Mouse (Mus musculus): ENCODE measurements around the gene Gh. TPM values are rescaled to one million over a fixed set of nuclear protein-coding genes. Genes with fewer than 3 reads are reported as not detected.
A peak's percentile ranks its signal among the peaks of the same experiment; 100 is the strongest.

Gh gene
- polyA plus RNA-seq, 1 experiment from 2014 or later, result not detected

DNA sequence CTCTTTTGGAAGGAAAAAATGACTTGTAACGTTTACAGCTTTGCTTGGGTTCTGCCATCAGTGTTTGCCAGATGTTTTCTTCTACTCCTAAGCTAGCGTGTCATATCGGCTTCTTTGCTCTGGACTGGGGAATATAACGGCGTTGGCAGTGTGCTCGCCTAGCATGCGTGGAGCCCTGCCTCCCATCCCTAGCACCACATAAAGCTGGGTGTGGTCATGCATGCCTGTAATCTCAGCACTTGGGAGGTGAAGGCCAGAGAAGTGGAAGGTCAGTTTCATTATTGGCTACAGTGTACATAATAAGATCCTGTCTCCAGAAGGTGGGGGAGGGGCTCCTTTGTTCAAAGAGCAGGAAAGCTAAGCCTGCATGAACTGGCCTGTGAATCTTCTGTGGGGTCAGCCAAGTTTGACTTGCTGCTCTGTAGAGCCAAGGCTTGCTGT lies 26.7 kb downstream of the Gh start:
- ATAC-seq (ENCODE audit: insufficient read depth, low FRiP score, low read depth), result no peak
- no peak overlapping the region for H3K4me3 ChIP-seq (replicated peaks)
- 0 out of 2 replicates have a peak, but pooled peaks cover 4% of the 10 kb centered on the region for H3K36me3 ChIP-seq
- H3K4me1 ChIP-seq, result peaks cover 37% of the 10 kb centered on the region
- H3K27me3 ChIP-seq (replicated peaks), result no peaks in the 10 kb centered on the region
- peak overlapping the region; percentile 94 for H3K27ac ChIP-seq
- no peak overlapping the region for H3K9ac ChIP-seq
- H3K9me3 ChIP-seq, result no peaks in the 10 kb centered on the region
- WGBS, result 41% methylated on average over 7 of the region's 7 CpGs
- H3K4me2 ChIP-seq, result 0 out of 2 replicates have a peak overlapping the region, but pooled peaks have one; percentile 12

- Histone ChIP-seq H3K4me3 (replicated peaks) (no peak overlapping the region), H3K9ac (no peak overlapping the region), H3K9me3 (no peaks in the 10 kb centered on the region), H3K4me2 (no peak overlapping the region), H3K27ac (peak overlapping the region; percentile 94), H3K4me1 (peaks cover 40% of the 10 kb centered on the region), H3K36me3 (0 out of 2 replicates have a peak, but pooled peaks cover 4% of the 10 kb centered on the region), H3K27me3 (replicated peaks) (no peaks in the 10 kb centered on the region)
- 69% methylated on average over 1 of the region's 1 CpGs for WGBS
- no peak for ATAC-seq (ENCODE audit: insufficient read depth, low FRiP score, low read depth)
Measured at GRCm38 (mm10) chr11:106274374-106274773, 27.3 kb downstream of the Gh start.

DNA sequence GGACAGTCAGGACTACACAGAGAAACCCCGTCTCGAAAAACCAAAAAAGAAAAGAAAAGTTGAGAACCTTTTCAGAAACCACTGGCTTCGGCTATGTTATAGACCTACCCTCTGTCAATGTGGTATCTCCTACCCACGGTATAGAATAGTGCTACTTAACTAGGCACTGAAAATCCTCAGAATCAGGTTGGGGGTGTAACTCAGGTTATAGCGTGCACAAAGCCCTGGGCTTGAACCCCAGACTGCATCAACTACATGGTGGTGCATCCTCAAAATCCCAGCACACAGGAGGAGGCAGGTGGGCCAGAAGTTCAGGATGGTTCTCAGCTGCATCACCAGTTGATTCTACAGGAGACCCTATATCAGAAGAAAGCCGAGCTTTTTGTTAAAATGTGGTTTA lies 27.9 kb downstream of the Gh start:
- ATAC-seq (ENCODE audit: insufficient read depth, low FRiP score, low read depth), result no peak
- Histone ChIP-seq H3K27me3 (replicated peaks) (no peaks in the 10 kb centered on the region), H3K36me3 (0 out of 2 replicates have a peak, but pooled peaks cover 4% of the 10 kb centered on the region), H3K4me2 (peak overlapping the region; percentile 78), H3K9me3 (no peaks in the 10 kb centered on the region), H3K4me1 (peaks cover 46% of the 10 kb centered on the region), H3K4me3 (replicated peaks) (peak overlapping the region; percentile 83), H3K9ac (no peak overlapping the region), H3K27ac (peak overlapping the region; percentile 94)
- 96% methylated on average over 6 of the region's 6 CpGs for WGBS

DNA sequence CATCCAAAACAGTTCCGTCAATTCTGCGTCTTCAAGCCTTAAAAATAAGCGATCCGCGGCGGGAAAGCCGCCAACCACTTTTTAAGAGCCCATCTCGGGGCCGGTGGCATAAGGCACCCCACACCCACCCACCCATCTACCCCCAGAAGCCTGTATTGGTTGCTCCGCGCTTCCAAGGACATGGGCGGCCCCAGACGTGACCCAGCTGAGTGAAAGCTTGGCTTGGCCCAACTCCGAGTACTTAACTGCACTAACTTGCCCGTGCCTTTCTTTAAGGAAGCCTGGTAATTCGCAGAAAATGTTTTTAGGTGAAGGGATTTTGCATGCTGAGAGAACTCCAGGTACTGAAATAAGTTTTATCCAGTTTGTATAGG lies 28.4 kb downstream of the Gh start:
- Histone ChIP-seq H3K9ac (peak overlapping the region; percentile 34; the same call in 1 of the 2 replicates), H3K4me3 (replicated peaks) (peak overlapping the region; percentile 83), H3K9me3 (no peaks in the 10 kb centered on the region), H3K36me3 (0 out of 2 replicates have a peak, but pooled peaks cover 4% of the 10 kb centered on the region), H3K27me3 (replicated peaks) (no peaks in the 10 kb centered on the region), H3K27ac (peak overlapping the region; percentile 94), H3K4me1 (peaks cover 51% of the 10 kb centered on the region), H3K4me2 (peak overlapping the region; percentile 78)
- 0 out of 2 replicates have a peak, but pooled peaks have one; percentile 1 for ATAC-seq (ENCODE audit: insufficient read depth, low FRiP score, low read depth)
- WGBS, result 9% methylated on average over 16 of the region's 16 CpGs

DNA sequence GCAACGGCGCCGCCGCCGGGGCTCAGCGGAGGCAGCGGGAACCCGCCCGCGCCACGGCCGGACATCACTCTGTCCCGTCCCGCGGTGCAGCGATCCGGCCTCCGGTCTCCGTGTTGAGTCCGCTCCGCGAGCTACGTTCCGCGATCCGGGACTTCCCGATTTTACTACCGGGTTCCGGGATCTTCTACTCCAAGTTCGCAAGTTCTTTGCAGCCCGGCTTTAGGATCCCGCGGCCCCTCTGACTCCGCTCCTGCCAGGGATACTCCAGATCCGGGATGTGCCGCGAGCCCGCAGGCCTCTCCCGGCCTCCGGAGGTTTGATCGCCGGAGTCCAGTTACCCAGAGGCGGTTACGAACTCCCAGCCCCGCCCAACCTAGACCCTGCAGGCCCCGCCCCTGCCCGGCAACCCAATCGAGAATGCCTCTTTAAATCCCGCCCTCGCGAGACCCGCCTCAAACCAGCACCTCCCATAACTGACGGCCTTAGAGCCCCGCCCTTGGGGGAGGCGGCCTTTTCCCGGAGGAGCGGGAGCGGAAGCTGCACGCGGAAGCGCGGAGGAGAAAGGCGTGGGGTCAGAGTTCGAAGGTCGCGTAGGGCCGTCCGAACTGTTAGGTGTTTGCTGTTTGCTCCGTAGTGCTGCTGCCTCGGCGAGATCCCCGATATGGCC lies 28.9 kb downstream of the Gh start, which contains the start of gene Smarcd2:
Gene Smarcd2, minus strand, starts transcription at position 329 of the 667 bp plus-strand sequence.
- H3K36me3 ChIP-seq, result 0 out of 2 replicates have a peak, but pooled peaks cover 4% of the 10 kb centered on the region
- peak within 1 kb of the TSS; percentile 83 for H3K4me3 ChIP-seq (replicated peaks)
- ATAC-seq (ENCODE audit: insufficient read depth, low FRiP score, low read depth), result peak; percentile 92
- peak within 1 kb of the TSS; percentile 100 for H3K9ac ChIP-seq
- no peaks in the 10 kb centered on the region for H3K27me3 ChIP-seq (replicated peaks)
- H3K27ac ChIP-seq, result peak within 1 kb of the TSS; percentile 94
- under 1% methylated on average over 59 of the region's 72 CpGs for WGBS
- H3K4me1 ChIP-seq, result peaks cover 56% of the 10 kb centered on the region
- peak within 1 kb of the TSS; percentile 86 for H3K4me2 ChIP-seq
- no peaks in the 10 kb centered on the region for H3K9me3 ChIP-seq

DNA sequence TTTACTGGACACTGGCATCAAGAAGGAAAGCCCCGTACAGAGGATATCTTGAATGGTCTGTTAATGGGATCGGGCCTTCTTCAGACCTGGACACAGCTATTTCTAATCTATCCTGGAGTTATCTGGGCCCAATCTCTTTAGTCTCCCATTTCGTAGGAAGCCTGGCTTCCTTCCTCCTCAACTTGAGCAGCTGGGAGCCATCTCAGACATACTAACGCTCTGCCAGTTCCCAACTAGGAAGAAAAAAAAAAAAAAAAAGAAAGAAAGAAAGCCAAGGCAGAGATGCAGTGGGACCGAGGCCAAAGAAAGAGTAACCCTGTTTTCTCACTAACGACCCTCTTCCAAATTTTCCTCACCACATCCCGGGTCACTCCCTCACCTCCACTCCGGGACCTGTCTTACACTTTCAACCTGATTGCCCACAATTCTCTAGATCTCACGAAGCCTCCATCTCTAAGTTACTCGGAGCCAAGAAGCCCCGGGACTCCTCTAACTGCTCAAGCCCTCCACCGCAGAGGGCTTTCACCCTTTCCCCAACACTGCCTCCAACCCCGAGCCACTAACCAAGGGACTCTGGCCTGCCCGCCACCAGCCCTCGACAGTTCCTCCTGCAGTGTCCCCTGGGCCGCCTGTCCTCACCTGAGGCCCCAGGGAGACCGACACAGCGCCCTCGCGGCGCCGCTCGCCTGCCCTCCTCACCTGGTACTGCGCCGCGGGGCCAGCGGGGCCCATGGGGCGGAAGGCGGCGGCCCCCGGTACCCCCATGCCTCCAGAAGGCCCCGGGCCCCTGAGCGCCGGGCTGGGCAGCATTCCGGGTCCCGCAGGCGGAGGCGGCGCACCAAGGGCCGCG lies 29.6 kb downstream of the Gh start:
- WGBS, result under 1% methylated on average over 41 of the region's 41 CpGs
- H3K4me1 ChIP-seq, result peaks cover 64% of the 10 kb centered on the region
- ATAC-seq (ENCODE audit: insufficient read depth, low FRiP score, low read depth), result peak; percentile 9; the same call in 1 of the 2 replicates

DNA sequence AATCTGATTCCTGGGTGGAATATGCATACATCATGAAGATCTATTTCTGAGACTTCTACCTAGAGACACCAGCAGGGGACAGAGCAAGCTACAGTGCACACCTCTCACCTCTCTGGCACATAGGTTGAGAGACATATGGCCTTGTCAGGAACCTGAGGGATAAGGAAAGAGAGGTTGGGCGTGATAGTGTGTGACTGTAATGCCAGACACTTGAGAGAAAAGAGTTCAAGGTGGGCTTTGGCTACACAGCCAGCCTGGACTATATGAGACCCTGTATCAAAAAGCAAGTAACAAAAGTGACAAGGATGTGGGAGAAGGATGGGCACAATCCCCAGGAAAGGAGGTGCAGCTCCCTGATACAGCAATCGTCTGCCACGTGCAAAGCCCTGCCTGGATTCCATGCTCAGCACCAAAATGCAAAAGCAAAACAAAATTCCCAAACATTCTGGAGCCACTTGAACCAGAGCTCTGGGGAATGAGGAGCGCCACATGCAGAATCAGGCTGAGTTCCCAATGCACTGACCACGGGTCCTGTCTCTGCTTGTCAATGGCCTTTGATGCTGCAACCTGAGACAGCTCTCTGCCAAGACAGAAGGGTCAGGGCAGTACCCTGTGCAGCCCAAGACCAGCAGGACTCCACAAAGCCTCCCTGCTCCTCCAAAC lies 30.4 kb downstream of the Gh start:
- peak overlapping the region; percentile 86 for H3K4me2 ChIP-seq
- WGBS, result 17% methylated on average over 5 of the region's 5 CpGs
- no peaks in the 10 kb centered on the region for H3K9me3 ChIP-seq
- peaks cover 13% of the 10 kb centered on the region for H3K36me3 ChIP-seq
- H3K4me1 ChIP-seq, result peaks cover 65% of the 10 kb centered on the region
- no peaks in the 10 kb centered on the region for H3K27me3 ChIP-seq (replicated peaks)
- H3K9ac ChIP-seq, result peak overlapping the region; percentile 100; the same call in 1 of the 2 replicates
- H3K27ac ChIP-seq, result peak overlapping the region; percentile 94
- H3K4me3 ChIP-seq (replicated peaks), result peak overlapping the region; percentile 83
- no peak for ATAC-seq (ENCODE audit: insufficient read depth, low FRiP score, low read depth)

More for the DNA sequence above, 29.6 kb downstream of the Gh start:
- peak overlapping the region; percentile 100 for H3K9ac ChIP-seq
- peaks cover 6% of the 10 kb centered on the region for H3K36me3 ChIP-seq
- H3K27me3 ChIP-seq (replicated peaks), result no peaks in the 10 kb centered on the region
- H3K4me3 ChIP-seq (replicated peaks), result peak overlapping the region; percentile 83
- peak overlapping the region; percentile 86 for H3K4me2 ChIP-seq
- no peaks in the 10 kb centered on the region for H3K9me3 ChIP-seq
- peak overlapping the region; percentile 94 for H3K27ac ChIP-seq

DNA sequence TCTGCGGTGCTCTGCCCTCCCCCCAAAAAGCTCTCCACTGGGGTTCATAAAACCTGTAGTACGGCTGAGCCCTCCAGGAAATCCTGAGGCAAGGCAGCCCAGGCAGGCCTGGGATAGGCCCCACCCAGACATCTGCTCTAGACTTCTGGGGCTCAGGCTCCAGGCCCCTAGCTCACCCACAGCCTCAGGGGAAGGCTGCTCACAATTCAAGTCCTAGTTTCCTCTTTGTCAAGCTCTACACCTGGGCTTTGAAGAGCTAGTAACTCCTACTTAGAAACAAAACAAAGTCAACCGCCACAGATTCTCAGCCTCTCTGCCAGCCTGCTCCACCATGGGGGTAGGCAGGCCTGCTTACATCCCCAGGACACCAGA lies 32.6 kb downstream of the Gh start:
- no peak overlapping the region for H3K9ac ChIP-seq
- H3K27me3 ChIP-seq (replicated peaks), result no peaks in the 10 kb centered on the region
- H3K9me3 ChIP-seq, result no peaks in the 10 kb centered on the region
- H3K4me1 ChIP-seq, result peaks cover 49% of the 10 kb centered on the region
- 14% methylated on average over 3 of the region's 3 CpGs for WGBS
- H3K36me3 ChIP-seq, result peaks cover 35% of the 10 kb centered on the region
- no peak for ATAC-seq (ENCODE audit: insufficient read depth, low FRiP score, low read depth)
- peak overlapping the region; percentile 14; the same call in 1 of the 2 replicates for H3K4me3 ChIP-seq (replicated peaks)
- peak overlapping the region; percentile 47 for H3K4me2 ChIP-seq
- H3K27ac ChIP-seq, result peak overlapping the region; percentile 93

- Histone ChIP-seq H3K4me2 (peak overlapping the region; percentile 47), H3K9ac (no peak overlapping the region), H3K36me3 (peaks cover 40% of the 10 kb centered on the region), H3K27ac (peak overlapping the region; percentile 93), H3K4me3 (replicated peaks) (peak overlapping the region; percentile 14; the same call in 1 of the 2 replicates), H3K9me3 (no peaks in the 10 kb centered on the region), H3K4me1 (peaks cover 44% of the 10 kb centered on the region), H3K27me3 (replicated peaks) (no peaks in the 10 kb centered on the region)
- no peak for ATAC-seq (ENCODE audit: insufficient read depth, low FRiP score, low read depth)
- 15% methylated on average over 8 of the region's 8 CpGs for WGBS
Measured at GRCm38 (mm10) chr11:106268326-106269059, 33.2 kb downstream of the Gh start.

GRCm38 (mm10) chr11:106267871-106268270 lies 33.8 kb downstream of the Gh start:
- Histone ChIP-seq H3K36me3 (peaks cover 46% of the 10 kb centered on the region), H3K9me3 (no peaks in the 10 kb centered on the region), H3K27ac (peak overlapping the region; percentile 93), H3K9ac (no peak overlapping the region), H3K4me2 (peak overlapping the region; percentile 47), H3K4me1 (peaks cover 42% of the 10 kb centered on the region), H3K4me3 (replicated peaks) (peak overlapping the region; percentile 4; the same call in 1 of the 2 replicates), H3K27me3 (replicated peaks) (no peaks in the 10 kb centered on the region)
- ATAC-seq (ENCODE audit: insufficient read depth, low FRiP score, low read depth), result no peak
- 54% methylated on average over 5 of the region's 5 CpGs for WGBS

Measured in stomach, embryonic 15.5 days (tissue).